Mouse (Mus musculus) heart, postnatal 36 days (tissue): ENCODE measurements at regions not wholly inside any gene's neighbourhood (a gene's known extent, or its start where the extent isn't known, plus 50 kb on each side); places are given as distances from the start of the nearest gene placed in this dataset.
"Not testable (repeated sequence)": the region's sequence is repeated elsewhere in the genome, so short reads cannot be mapped to it uniquely, and the experiment has no call there.

Experiments used
- DNase-seq, 2 experiments: peaks; one replicate each; pipeline ENCODE4 v3.0.0; 2021 to 2022
- intact Hi-C: fragments of 180-260 bp; cut with DNase I; formaldehyde crosslinking; loops from one replicate; pipeline ENCODE4 v1.15.1; 2025

GRCm38 (mm10) chr7:138505205-138505604 is 107.7 kb upstream of the Tcerg1l start:
- no peak for DNase-seq
- intact Hi-C loops: no loop called here

DNA sequence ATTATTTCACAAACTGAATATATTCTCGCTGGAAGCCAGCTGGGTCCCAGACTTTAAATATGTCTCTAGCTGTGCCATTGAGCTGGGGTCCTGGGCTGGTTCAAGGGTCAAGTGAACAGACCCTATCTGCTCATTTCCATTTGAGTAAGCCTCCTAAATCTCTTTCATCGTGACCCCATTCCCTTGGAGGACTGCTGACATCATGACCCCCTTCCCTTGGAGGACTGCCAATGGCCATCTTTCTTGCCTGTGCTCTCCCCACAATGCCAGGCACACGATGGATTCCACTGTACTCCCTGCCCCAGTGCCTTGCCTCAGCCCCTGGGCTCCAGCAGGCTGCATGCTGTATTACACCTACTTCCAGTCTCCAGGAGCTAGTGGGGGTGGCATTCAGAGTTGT is 106.5 kb upstream of the Tcerg1l start:
- DNase-seq: no peak
- intact Hi-C loops: no loop called here

DNA sequence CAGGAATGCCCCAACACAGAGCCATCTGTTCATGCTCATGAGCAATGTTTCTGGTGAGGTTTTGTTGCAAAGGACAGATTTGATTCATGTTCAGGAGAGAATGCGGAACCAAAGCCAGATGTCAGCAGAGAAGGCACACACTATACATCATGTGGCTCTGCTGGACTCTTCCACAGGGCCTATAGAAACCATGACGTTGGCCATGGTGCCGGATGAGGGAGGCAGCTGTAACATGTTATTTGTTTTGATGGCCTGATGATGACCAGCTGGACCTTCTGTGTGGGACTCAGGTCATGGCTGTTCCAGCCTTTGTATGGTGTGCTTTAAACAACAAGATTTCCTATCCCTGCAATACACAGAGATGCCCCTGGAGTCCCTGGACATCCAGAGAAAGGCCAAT is 105.5 kb upstream of the Tcerg1l start:
- DNase-seq: no peak
- intact Hi-C loops: no loop called here

DNA sequence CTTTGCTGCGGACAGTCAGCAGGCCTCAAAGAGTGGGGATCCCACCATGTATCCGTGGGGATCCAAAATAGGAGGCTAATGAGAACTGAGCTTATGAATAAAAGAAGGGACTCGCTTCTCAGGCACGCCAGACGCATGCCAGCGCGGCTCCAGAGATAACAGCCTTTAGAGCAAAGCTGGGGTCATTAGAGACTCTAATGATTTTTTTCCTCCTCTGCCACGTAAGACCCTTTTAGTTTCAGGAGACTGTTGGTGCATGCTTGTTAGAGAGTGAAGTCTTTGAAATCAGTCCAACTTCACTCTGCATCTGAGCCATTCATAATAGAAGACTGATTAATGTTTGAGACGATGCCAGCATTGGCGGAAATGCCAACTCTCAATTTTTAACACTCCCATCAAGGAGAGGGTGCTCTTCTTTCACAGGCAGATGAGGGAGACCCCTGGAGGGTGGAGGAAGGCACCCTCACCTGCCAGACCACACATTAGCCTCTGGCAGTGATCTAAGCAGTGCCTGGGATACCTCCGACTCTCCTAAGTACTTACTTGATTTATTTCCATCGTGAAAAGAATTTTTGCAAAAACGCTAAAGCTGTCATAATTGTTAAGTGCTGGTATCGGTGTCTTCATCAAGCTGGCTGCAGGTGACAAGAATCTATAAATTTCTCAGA is 104.0 kb upstream of the Tcerg1l start:
- intact Hi-C loops: no loop called here
- DNase-seq: no peak

GRCm38 (mm10) chr7:138497771-138498170 is 100.2 kb upstream of the Tcerg1l start:
- intact Hi-C loops: no loop called here
- DNase-seq: no peak

DNA sequence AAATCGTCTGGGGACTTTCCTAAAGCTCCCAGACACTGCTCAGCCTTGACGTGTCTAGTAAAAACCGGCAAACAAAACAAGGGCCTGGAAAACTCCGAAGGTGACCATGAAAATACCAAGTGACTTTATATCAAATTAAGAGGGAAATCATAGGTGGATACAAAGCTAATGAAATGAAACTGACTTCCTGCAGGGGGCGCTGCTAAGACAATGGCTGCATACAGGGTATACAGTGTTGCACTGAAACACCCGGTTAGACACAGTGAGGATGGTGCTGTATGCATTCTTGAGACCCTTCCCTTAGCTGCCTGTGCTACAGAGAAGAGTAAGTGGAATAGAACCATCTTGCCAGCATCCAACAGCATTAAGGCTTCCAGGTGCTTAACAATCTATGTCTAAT is 99.7 kb upstream of the Tcerg1l start:
- intact Hi-C loops: no loop called here
- DNase-seq: no peak

DNA sequence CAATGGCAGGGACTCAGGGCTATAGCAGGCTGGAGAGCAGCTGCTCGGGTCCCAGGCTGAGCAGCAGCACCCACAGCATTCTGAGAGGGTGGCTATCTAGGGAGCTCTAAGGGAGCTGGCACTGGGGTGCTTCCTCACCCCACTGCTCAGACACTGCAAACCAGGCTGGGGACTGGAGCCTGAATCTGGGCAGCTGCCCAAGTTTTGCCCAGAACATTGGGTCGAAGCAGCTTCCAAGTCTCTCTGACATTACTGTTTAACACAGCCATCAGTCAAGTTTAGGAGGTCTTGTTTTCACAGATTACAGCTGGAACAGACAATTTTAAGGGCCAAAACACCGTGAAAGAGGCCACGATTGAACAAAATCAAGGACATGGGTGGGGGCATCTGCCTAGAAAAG is 96.1 kb upstream of the Tcerg1l start:
- DNase-seq: no peak

DNA sequence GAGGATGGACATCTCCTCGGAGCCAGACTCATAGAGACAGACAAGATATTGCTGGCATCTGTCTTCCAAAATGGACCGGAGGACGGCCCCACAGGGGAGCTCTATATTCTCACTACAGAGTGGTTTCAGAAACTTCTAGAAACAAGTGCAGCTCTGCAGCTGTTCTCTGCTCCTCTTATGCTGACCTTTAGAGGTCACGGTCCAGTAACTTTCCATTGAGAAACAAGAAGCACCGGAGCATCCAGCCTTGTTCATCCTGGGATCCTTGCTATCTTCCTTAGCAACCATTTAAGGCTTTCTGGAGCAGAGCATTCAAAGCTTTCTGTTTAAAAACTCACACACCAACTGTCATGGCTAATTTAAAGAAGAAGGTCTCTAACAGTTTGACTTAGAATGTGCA is 94.7 kb upstream of the Tcerg1l start:
- intact Hi-C loops: no loop called here
- no peak for DNase-seq

More for the DNA sequence above, 96.1 kb upstream of the Tcerg1l start:
- intact Hi-C loops: no loop called here

DNA sequence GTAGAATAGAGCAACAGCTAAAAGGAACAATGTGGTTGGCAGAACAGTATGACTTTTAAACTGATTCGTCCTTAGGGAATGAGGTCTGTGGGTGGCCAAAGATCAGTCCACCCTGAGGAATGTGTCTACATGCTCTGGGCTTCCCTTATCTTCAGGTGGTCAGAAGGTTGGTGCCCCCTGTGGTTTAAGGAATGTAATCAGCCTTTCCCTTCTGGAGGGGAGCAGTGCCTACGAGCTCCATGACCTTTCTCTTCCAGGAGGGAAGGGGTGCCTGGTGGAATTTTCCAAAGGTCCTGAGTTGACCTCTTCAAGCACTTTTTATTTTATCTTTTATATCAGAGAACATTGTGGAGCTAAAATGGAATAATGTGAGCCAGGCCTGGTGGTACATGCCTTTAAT is 91.9 kb upstream of the Tcerg1l start:
- intact Hi-C loops: no loop called here

DNA sequence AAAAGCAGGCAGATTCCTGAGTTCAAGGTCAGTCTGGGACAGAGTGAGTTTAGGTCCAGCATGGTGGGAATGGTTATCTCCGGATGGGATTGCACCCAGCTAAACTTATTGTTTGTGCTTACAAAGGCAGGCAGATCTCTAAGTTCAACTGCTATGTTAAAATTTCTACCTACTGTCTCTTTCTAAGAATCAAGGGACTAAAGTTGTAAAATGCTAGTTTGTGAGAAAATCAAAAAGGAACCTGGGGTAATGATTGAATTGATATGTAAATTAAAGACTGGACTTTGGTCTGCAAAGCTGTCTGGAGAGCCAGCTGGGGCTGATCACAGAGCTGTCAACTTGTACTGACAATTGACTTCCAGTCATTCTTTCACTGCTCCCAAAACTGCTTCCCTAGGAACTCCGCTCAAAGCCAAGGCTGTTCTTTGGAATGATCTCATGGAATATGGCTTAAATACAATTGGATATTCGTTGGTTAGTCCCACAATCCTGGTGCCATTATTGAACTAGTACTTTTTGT is 90.7 kb upstream of the Tcerg1l start:
- intact Hi-C loops: no loop called here
- no peak for DNase-seq

More for the DNA sequence above, 91.9 kb upstream of the Tcerg1l start:
- DNase-seq: no peak

- intact Hi-C loops: no loop called here
- DNase-seq: no peak
Measured at GRCm38 (mm10) chr7:138472891-138473455, 75.4 kb upstream of the Tcerg1l start.

DNA sequence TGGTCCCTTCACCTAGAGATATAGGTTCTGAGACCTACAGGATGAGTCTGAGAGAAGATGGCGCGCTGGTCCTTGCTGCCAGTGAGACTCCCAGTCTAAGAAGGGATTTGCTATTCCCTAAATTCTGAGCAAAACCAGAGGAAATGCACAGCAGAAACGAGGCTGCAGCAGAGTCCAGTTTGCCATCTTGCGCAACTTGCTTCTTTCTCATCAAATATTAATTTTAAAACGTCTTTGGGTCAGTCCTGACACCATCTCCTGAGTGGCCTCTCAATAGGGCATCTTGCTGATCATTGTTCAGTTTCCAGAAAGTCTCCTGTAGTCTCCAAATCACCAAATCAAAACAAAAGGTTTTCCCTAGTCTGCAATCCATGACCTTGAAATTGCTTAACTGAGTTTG is 74.8 kb upstream of the Tcerg1l start:
- intact Hi-C loops: no loop called here
- DNase-seq: no peak

- no peak for DNase-seq
- intact Hi-C loops: no loop called here
Measured at GRCm38 (mm10) chr7:138469211-138469610, 71.7 kb upstream of the Tcerg1l start.

DNA sequence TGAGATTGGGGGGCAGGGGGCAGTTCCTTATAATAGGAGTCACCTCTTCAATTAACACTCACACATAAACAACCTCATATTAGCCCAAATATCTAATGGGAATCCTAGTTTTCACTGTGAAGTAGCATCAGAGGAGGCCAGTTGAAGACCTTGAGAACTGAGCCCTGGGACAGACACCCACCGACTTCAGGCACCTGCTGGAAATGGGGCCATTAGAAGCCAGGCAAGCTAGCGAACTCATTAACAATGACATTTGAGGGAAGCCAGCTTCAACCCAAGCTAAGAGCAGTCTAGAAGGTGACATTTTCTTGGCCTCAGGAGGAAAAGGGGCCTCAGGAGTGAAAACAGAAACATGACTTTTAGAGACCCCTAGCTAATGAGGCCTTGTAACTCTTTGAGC is 70.9 kb upstream of the Tcerg1l start:
- intact Hi-C loops: no loop called here
- DNase-seq: no peak

- intact Hi-C loops: no loop called here
Measured at GRCm38 (mm10) chr7:138467981-138468380, 70.5 kb upstream of the Tcerg1l start.

DNA sequence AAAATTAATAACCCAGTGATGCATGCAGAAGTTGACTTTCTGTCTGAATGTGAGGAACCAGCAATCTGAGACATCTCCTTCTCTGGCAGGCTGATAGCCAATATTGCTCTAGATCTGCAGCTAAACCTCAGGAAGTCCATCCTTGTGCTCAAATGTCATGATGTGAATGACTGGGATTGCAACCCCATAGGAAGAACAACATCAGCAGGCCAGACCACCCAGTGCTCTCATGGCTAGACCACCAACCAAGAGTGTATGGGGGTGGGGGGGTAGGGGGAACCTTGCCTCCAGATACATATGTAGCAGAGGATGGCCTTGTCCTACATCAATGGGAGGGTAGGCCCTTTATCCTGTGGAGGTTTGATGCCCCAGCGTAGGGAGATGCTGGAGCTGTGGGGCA is 69.9 kb upstream of the Tcerg1l start:
- intact Hi-C loops: no loop called here
- no peak for DNase-seq

More at GRCm38 (mm10) chr7:138467981-138468380, 70.5 kb upstream of the Tcerg1l start:
- no peak for DNase-seq

DNA sequence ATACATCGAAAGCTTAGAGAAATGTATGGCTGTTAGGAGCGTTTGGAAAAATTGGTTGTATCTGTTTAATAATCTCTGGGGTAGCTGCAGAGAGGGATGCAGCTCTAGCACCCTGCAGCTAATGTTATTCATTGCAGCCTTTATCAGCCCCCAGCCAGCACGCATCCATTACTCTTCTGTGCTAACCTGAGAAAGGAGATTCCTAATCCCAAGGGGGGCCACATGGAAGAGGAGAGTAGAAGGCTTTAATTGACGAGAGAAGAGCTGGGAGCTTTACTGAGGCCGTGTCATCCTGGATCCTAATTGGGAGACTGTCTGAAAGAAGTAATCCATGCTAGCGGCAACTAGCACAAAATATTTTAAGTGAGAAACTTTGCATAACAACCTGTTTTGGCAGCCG is 60.4 kb upstream of the Tcerg1l start:
- intact Hi-C loops: no loop called here
- no peak for DNase-seq

GRCm38 (mm10) chr7:138455371-138455770 is 57.8 kb upstream of the Tcerg1l start:
- intact Hi-C loops: no loop called here

GRCm38 (mm10) chr7:138454498-138455225 is 57.1 kb upstream of the Tcerg1l start:
- DNase-seq, intact Hi-C loops: not testable (repeated sequence)

More at GRCm38 (mm10) chr7:138455371-138455770, 57.8 kb upstream of the Tcerg1l start:
- no peak for DNase-seq

GRCm38 (mm10) chr7:138451321-138451720 is 53.8 kb upstream of the Tcerg1l start:
- intact Hi-C loops: no loop called here
- DNase-seq: peak in 1 of 2 experiments; percentile 3

DNA sequence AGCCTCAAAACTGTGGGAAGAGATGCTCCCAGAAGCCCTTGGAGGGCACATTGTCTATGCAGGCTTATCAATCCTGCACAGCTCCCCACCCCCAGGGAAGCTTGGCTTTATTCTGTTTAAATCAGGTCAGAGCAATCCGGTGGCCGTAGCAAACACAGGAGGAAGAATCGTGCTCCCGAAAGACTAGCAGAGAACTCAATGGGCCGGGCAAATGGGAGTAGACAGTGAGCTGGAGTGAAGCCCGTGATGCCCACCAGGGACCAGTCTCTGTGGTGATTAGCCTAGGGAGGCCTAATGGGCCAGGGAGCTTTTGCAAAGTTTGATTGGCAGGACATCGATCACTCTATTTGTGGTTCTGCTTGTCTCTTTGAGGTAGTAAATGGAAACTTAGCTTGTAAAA is 51.0 kb upstream of the Tcerg1l start:
- intact Hi-C loops: no loop called here
- no peak for DNase-seq
